Mouse (Mus musculus): ENCODE data around the gene Ceacam19.

DNA sequence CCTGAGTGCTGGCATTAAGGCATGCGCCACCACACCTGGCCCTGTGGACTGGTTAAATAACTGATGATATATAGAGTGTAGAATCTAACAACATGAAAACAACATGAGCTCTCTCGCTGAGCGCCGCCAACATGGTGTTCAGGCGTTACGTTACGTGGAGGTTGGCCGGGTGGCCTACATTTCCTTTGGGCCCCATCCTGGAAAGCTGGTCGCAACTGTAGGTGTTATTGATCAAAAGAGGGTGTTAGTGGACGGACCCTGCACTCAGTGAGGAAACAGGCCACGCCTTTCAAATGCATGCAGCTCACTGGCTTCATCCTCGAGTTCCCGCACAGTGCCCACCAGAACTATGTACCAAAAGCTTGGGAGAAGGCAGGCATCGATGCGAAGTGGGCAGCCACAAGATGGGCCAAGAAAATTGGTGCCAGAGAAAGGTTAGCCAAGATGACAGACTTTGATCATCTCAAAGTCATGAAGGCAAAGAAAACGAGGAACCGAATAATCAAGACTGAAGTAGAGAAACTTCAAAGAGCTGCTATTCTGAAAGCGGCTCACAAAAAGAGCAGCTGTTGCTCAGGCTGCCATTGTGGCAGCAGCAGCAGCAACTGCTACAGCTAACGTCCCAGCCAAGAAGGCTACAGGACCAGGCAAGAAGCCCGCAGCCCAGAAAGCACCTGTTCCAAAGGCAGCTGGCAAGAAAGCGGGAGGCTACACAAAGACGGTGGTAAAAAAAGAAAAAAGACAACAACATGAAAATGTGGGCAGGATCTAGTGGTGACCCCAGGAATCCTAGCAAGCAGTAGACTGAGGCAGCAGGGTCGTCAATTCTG is 24.1 kb upstream of the Ceacam19 start:
- TF ChIP-seq CTCF (IDR thresholded peaks at IDR 0.05; ENCODE audit: control insufficient read depth, insufficient read depth, low read length): no peak
- no peak for TF ChIP-seq POLR2A (IDR thresholded peaks at IDR 0.05; ENCODE audit: borderline replicate concordance, control insufficient read depth, low read depth, low read length)
